In the genomic region with DNA sequence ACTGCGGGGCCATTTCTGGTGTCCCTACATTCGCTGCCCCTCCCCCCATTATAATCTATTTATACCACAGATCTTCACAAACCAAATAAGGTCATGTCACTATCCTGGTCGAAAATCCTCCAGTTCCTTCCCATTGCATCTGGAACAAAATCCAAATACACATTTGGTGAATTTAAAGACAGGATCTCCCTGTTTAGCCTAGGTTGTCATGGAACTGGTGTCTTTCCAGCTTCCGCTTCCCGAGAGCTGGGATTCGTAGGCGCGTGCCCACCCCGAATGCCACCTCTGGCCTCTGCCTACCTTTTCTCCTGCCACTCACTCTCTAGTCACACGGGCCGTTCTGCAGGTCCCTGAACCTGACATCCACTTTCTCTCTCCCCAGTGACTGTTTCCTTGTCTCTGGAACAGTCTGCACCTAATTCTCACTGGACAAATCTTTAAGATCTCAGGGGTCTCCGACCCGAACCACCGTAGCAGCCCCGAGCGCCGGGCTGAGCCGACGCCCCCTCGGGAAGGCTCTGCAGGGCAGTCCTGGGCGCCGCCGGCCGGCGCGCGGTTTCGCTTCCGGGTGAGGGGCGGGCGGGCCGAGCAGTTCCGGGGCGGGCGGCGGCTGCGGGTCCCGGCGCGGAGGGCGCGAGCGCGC, we compare ENCODE assay signal across 8 mouse cellular contexts. TPM values are rescaled to one million over a fixed set of nuclear protein-coding genes. Genes with fewer than 3 reads are reported as not detected.
DNase-seq lines count a peak whose midpoint lies in the region; ATAC-seq lines count a peak whose summit lies in the region.

A gene (plus strand): TSS at position 618 of the 643 bp plus-strand sequence.

- 2% methylated on average over 44 of the region's 44 CpGs for WGBS in heart, embryonic 12.5 days
- WGBS in kidney, embryonic 16.5 days, result under 1% methylated on average over 26 of the region's 44 CpGs
- 1% methylated on average over 31 of the region's 44 CpGs for WGBS in liver, embryonic 11.5 days
- WGBS in stomach, embryonic 14.5 days, result under 1% methylated on average over 41 of the region's 44 CpGs

- peak within 1 kb of the TSS; percentile 87 for H3K4me2 ChIP-seq in heart, embryonic 12.5 days
- H3K4me2 ChIP-seq in kidney, embryonic 16.5 days (replicated peaks; ENCODE audit: low read depth, low read length), result peak within 1 kb of the TSS; percentile 87
- peak within 1 kb of the TSS; percentile 95 for H3K4me2 ChIP-seq in liver, embryonic 11.5 days
- peak within 1 kb of the TSS; percentile 79 for H3K4me2 ChIP-seq in stomach, embryonic 14.5 days (replicated peaks; ENCODE audit: low read depth, low read length)

- no peaks in the 10 kb centered on the region; the same call in 1 of the 2 replicates for H3K36me3 ChIP-seq in erythroblast, embryonic 14.5 days (ENCODE audit: control insufficient read depth)
- H3K36me3 ChIP-seq in heart, embryonic 12.5 days, result no peaks in the 10 kb centered on the region
- no peaks in the 10 kb centered on the region for H3K36me3 ChIP-seq in kidney, embryonic 16.5 days (ENCODE audit: insufficient read depth, low read length)
- H3K36me3 ChIP-seq in liver, embryonic 11.5 days (ENCODE audit: control insufficient read depth, insufficient read depth, low read length), result no peaks in the 10 kb centered on the region
- H3K36me3 ChIP-seq in stomach, embryonic 14.5 days (ENCODE audit: control insufficient read depth, insufficient read depth, low read length), result no peaks in the 10 kb centered on the region

- peak; percentile 92 for ATAC-seq in heart, embryonic 12.5 days (ENCODE audit: insufficient number of reproducible peaks, low FRiP score)
- peak; percentile 97 for ATAC-seq in kidney, embryonic 16.5 days (ENCODE audit: low FRiP score, low TSS enrichment)
- ATAC-seq in liver, embryonic 11.5 days (replicated peaks; ENCODE audit: low FRiP score), result peak; percentile 92
- peak; percentile 91 for ATAC-seq in stomach, embryonic 14.5 days (ENCODE audit: insufficient number of reproducible peaks, insufficient read depth, low FRiP score, low read depth)

- H3K27ac ChIP-seq in heart, embryonic 12.5 days (ENCODE audit: poor library complexity, severe bottlenecking), result peak within 1 kb of the TSS; percentile 60
- H3K27ac ChIP-seq in kidney, embryonic 16.5 days (ENCODE audit: low read length), result peak within 1 kb of the TSS; percentile 70; the same call in 1 of the 2 replicates
- peak within 1 kb of the TSS; percentile 80 for H3K27ac ChIP-seq in liver, embryonic 11.5 days (ENCODE audit: low read depth, low read length)
- H3K27ac ChIP-seq in stomach, embryonic 14.5 days (ENCODE audit: low read length), result peak within 1 kb of the TSS; percentile 52; the same call in 1 of the 2 replicates

- peak; percentile 81 for DNase-seq in CD4-positive helper T cell, adult 2 months (ENCODE audit: low read depth, low spot score)
- peak; percentile 74 for DNase-seq in brain, adult 2 months (ENCODE audit: low read depth, low spot score)
- DNase-seq in liver, embryonic 11.5 days (ENCODE audit: low spot score), result peak; percentile 83
- DNase-seq in naive thymus-derived CD4-positive, alpha-beta T cell, adult 2 months (ENCODE audit: low read depth), result peak; percentile 78

- H3K9ac ChIP-seq in heart, embryonic 12.5 days, result peak within 1 kb of the TSS; percentile 98
- H3K9ac ChIP-seq in kidney, embryonic 16.5 days (replicated peaks; ENCODE audit: low read length), result peak within 1 kb of the TSS; percentile 87
- peak within 1 kb of the TSS; percentile 87 for H3K9ac ChIP-seq in liver, embryonic 11.5 days (ENCODE audit: low read depth, low read length)
- peak within 1 kb of the TSS; percentile 90 for H3K9ac ChIP-seq in stomach, embryonic 14.5 days (replicated peaks; ENCODE audit: low read depth, low read length)

- peaks cover 53% of the 10 kb centered on the region for H3K4me1 ChIP-seq in erythroblast, embryonic 14.5 days (ENCODE audit: control insufficient read depth)
- peaks cover 55% of the 10 kb centered on the region for H3K4me1 ChIP-seq in heart, embryonic 12.5 days (replicated peaks)
- H3K4me1 ChIP-seq in kidney, embryonic 16.5 days (ENCODE audit: insufficient read depth, low read length), result peaks cover 28% of the 10 kb centered on the region
- H3K4me1 ChIP-seq in liver, embryonic 11.5 days (replicated peaks; ENCODE audit: control insufficient read depth, insufficient read depth, low read length), result peaks cover 46% of the 10 kb centered on the region
- peaks cover 14% of the 10 kb centered on the region; the same call in 1 of the 2 replicates for H3K4me1 ChIP-seq in stomach, embryonic 14.5 days (ENCODE audit: control insufficient read depth, insufficient read depth, low read length)

- H3K4me3 ChIP-seq in erythroblast, embryonic 14.5 days (replicated peaks), result peak within 1 kb of the TSS; percentile 72
- H3K4me3 ChIP-seq in heart, embryonic 12.5 days, result peak within 1 kb of the TSS; percentile 100
- H3K4me3 ChIP-seq in kidney, embryonic 16.5 days (ENCODE audit: low read length), result peak within 1 kb of the TSS; percentile 91
- H3K4me3 ChIP-seq in liver, embryonic 11.5 days (ENCODE audit: low read depth, low read length), result peak within 1 kb of the TSS; percentile 91
- peak within 1 kb of the TSS; percentile 93 for H3K4me3 ChIP-seq in stomach, embryonic 14.5 days (ENCODE audit: low read depth, low read length)

- H3K27me3 ChIP-seq in erythroblast, embryonic 14.5 days (ENCODE audit: control insufficient read depth), result no peaks in the 10 kb centered on the region
- no peaks in the 10 kb centered on the region for H3K27me3 ChIP-seq in heart, embryonic 12.5 days (replicated peaks)
- H3K27me3 ChIP-seq in kidney, embryonic 16.5 days (ENCODE audit: insufficient read depth, low read length), result no peaks in the 10 kb centered on the region
- no peaks in the 10 kb centered on the region for H3K27me3 ChIP-seq in liver, embryonic 11.5 days (replicated peaks; ENCODE audit: control insufficient read depth, insufficient read depth, low read length)
- H3K27me3 ChIP-seq in stomach, embryonic 14.5 days (ENCODE audit: control insufficient read depth, insufficient read depth, low read length), result no peaks in the 10 kb centered on the region

- H3K9me3 ChIP-seq in erythroblast, embryonic 14.5 days (ENCODE audit: control insufficient read depth, low read length), result no peaks in the 10 kb centered on the region
- H3K9me3 ChIP-seq in heart, embryonic 12.5 days (replicated peaks), result no peaks in the 10 kb centered on the region
- H3K9me3 ChIP-seq in kidney, embryonic 16.5 days (ENCODE audit: low read length), result no peaks in the 10 kb centered on the region
- no peaks in the 10 kb centered on the region for H3K9me3 ChIP-seq in liver, embryonic 11.5 days (ENCODE audit: control insufficient read depth, low read length)
- no peaks in the 10 kb centered on the region for H3K9me3 ChIP-seq in stomach, embryonic 14.5 days (ENCODE audit: control insufficient read depth, low read depth, low read length)

RNA-seq across cellular contexts. Expression of the gene that starts here (rescaled TPM):
- 2.9 and 4.6 TPM in 2 replicates for polyA plus RNA-seq in erythroblast, embryonic 14.5 days (2012)
- polyA plus RNA-seq in heart, embryonic 12.5 days (2016; fragmentation: Nextera tagmentation; extraction: Ambion mirVana), result 15.4 and 16.1 TPM in 2 replicates
- polyA plus RNA-seq in kidney, embryonic 16.5 days (2015; fragmentation: Nextera tagmentation; extraction: Ambion mirVana), result 8.2 and 10.1 TPM in 2 replicates
- polyA plus RNA-seq in liver, embryonic 11.5 days (2014; fragmentation: Nextera tagmentation; extraction: Ambion mirVana), result 11.3 and 12.7 TPM in 2 replicates
- polyA plus RNA-seq in stomach, embryonic 14.5 days (2014; fragmentation: Nextera tagmentation; extraction: Ambion mirVana), result 15.8 and 16.5 TPM in 2 replicates

Comparison
In these comparisons a context has a peak if more than half of its experiments do, and no peak if none do; other contexts are left out.
1. Peak in every context shown above with its lines: DNase-seq, ATAC-seq, H3K4me3 ChIP-seq and H3K27ac ChIP-seq.